Mouse (Mus musculus): ENCODE results near the gene Ripor1.

DNA sequence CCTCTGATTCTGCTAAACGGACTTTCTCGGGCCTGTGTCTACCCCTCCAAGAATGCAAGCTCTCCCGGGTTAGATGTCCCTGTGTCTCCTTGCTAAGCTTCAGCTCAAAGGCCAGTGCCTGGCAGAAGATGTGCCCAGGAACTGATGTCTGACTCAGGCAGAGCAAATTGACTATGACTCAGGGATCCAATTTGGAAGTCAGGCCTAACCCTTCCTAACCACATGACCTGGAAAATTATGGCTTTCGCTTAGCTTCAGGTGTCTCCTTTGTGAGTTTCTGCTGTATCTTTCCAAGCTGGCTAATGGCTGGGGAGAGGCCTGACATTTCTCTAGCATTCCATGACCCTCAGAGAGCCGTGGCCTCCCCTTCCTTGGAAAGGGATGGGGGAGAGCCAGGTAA is 3.8 kb upstream of the Ripor1 start:
- TF ChIP-seq CTCF (IDR thresholded peaks at IDR 0.05; ENCODE audit: insufficient read depth, low read depth, low read length) (no peak), POLR2A (IDR thresholded peaks at IDR 0.05; ENCODE audit: insufficient read depth, low read depth, low read length) (no peak)
